Mouse (Mus musculus) limb, embryonic 14.5 days (tissue): ENCODE data around the gene Ofd1. TPM values are rescaled to one million over a fixed set of nuclear protein-coding genes. Genes with fewer than 3 reads are reported as not detected.
A peak's percentile ranks its signal among the peaks of the same experiment; 100 is the strongest.

Experiments used
- ATAC-seq: fragments of 200-750 bp; cut with Nextera tagmentation; 2 replicates; pipeline ENCODE4 v1.8.0; 2017; ENCODE audit warnings: low read depth, moderate number of reproducible peaks, moderate TSS enrichment; ENCODE audit not compliant: low FRiP score
- DNase-seq: peaks from one replicate; pipeline ENCODE4 v3.0.0-alpha.2; 2015; ENCODE audit warnings: low spot score
- H3K27ac ChIP-seq: fragments of 300-500 bp; sonication (generic); replicated peaks from 2 replicates; pipeline ENCODE4 v1.5.1; 2014; ENCODE audit warnings: low read depth, mild to moderate bottlenecking, low read length, moderate library complexity, mixed read lengths
- H3K27me3 ChIP-seq: fragments of 300-500 bp; sonication (generic); 2 replicates; pipeline ENCODE4 v1.6.1; 2014; ENCODE audit warnings: low read length, mixed read lengths; ENCODE audit not compliant: control insufficient read depth, insufficient read depth
- H3K36me3 ChIP-seq: fragments of 300-500 bp; sonication (generic); 2 replicates; pipeline ENCODE4 v1.6.1; 2014; ENCODE audit warnings: mild to moderate bottlenecking, low read length, moderate library complexity, mixed read lengths; ENCODE audit not compliant: control insufficient read depth, insufficient read depth
- H3K4me1 ChIP-seq: fragments of 300-500 bp; sonication (generic); 2 replicates; pipeline ENCODE4 v1.6.1; 2014; ENCODE audit warnings: antibody characterized with exemption, low read length, mixed read lengths; ENCODE audit not compliant: control insufficient read depth, insufficient read depth
- H3K4me2 ChIP-seq: fragments of 300-500 bp; sonication (generic); replicated peaks from 2 replicates; pipeline ENCODE4 v1.6.1; 2014; ENCODE audit warnings: low read depth, mild to moderate bottlenecking, low read length, moderate library complexity; ENCODE audit not compliant: severe bottlenecking
- H3K4me3 ChIP-seq: fragments of 300-500 bp; sonication (generic); replicated peaks from 2 replicates; pipeline ENCODE4 v1.5.1; 2014; ENCODE audit warnings: low read length
- H3K9ac ChIP-seq: fragments of 300-500 bp; sonication (generic); 2 replicates; pipeline ENCODE4 v1.6.1; 2014; ENCODE audit warnings: mild to moderate bottlenecking, low read depth, low read length, moderate library complexity; ENCODE audit not compliant: severe bottlenecking
- H3K9me3 ChIP-seq: fragments of 300-500 bp; sonication (generic); 2 replicates; pipeline ENCODE4 v1.6.1; 2016; ENCODE audit warnings: low read length; ENCODE audit not compliant: control insufficient read depth
- POLR2A ChIP-seq: fragments of 200-500 bp; IDR thresholded peaks from 2 replicates; pipeline ENCODE4 v1.8.0; 2012; ENCODE audit warnings: inconsistent platforms, mild to moderate bottlenecking, moderate library complexity, borderline replicate concordance; ENCODE audit not compliant: insufficient read depth, insufficient read length; ENCODE audit errors: extremely low read depth
- WGBS: fragments of 180-500 bp; shearing (Covaris S2); extraction: QIAGEN DNeasy Blood & Tissue Kit; methylation state at CpG from one replicate; pipeline ENCODE4 v1.1.7; 2014; 5-methylcytosine and 5-hydroxymethylcytosine counted together
- polyA plus RNA-seq, 2 experiments: library from polyadenylated mRNA; depleted of rRNA in 1 of 2; stranded (reverse) in 1 of 2; unstranded in 1 of 2; fragments of >200 nt; fragmentation: Nextera tagmentation in 1 of 2; extraction: Ambion mirVana in 1 of 2; gene quantifications; 2 replicates each; pipeline versions ENCODE4 v1.2.1 to v1.2.3; 2012 to 2014

Ofd1 gene
- polyA plus RNA-seq, 2 experiments: 6.6 to 7.2 TPM

GRCm38 (mm10) chrX:166386656-166387055 lies 53.8 kb downstream of the Ofd1 start:
- no peak overlapping the region for H3K4me3 ChIP-seq
- no peak overlapping the region for H3K9ac ChIP-seq
- H3K9me3 ChIP-seq: no peaks in the 10 kb centered on the region
- 80% methylated on average over 6 of the region's 6 CpGs for WGBS
- no peak overlapping the region for H3K27ac ChIP-seq
- TF ChIP-seq POLR2A: no peak
- ATAC-seq: no peak
- no peaks in the 10 kb centered on the region for H3K36me3 ChIP-seq
- no peaks in the 10 kb centered on the region for H3K4me1 ChIP-seq
- H3K27me3 ChIP-seq: 0 out of 2 replicates have a peak, but pooled peaks cover 1% of the 10 kb centered on the region
- no peak for DNase-seq
- no peak overlapping the region for H3K4me2 ChIP-seq

- no peaks in the 10 kb centered on the region for H3K4me1 ChIP-seq
- DNase-seq (peak; percentile 20), ATAC-seq (no peak)
- H3K36me3 ChIP-seq: no peaks in the 10 kb centered on the region
- H3K4me2 ChIP-seq: no peak overlapping the region
- no peak for TF ChIP-seq POLR2A
- H3K27me3 ChIP-seq: 0 out of 2 replicates have a peak, but pooled peaks cover 4% of the 10 kb centered on the region
- 54% methylated on average over 3 of the region's 3 CpGs for WGBS
- H3K9ac ChIP-seq: no peak overlapping the region
- H3K4me3 ChIP-seq: no peak overlapping the region
- H3K27ac ChIP-seq: no peak overlapping the region
- H3K9me3 ChIP-seq: no peaks in the 10 kb centered on the region
These were observed 55.6 kb downstream of the Ofd1 start for GRCm38 (mm10) chrX:166384935-166385334.

GRCm38 (mm10) chrX:166383606-166384005 lies 56.9 kb downstream of the Ofd1 start:
- DNase-seq: no peak
- peaks cover 4% of the 10 kb centered on the region; the same call in 1 of the 2 replicates for H3K27me3 ChIP-seq
- no peaks in the 10 kb centered on the region for H3K4me1 ChIP-seq
- H3K36me3 ChIP-seq: no peaks in the 10 kb centered on the region
- H3K9me3 ChIP-seq: no peaks in the 10 kb centered on the region
- 78% methylated on average over 2 of the region's 2 CpGs for whole genome bisulfite sequencing
- ATAC-seq: no peak
- no peak overlapping the region for H3K4me2 ChIP-seq
- H3K4me3 ChIP-seq: no peak overlapping the region
- TF ChIP-seq POLR2A: no peak
- H3K9ac ChIP-seq: no peak overlapping the region
- no peak overlapping the region for H3K27ac ChIP-seq

GRCm38 (mm10) chrX:166378652-166379051 lies 61.9 kb downstream of the Ofd1 start:
- Histone ChIP-seq H3K4me1 (no peaks in the 10 kb centered on the region), H3K36me3 (no peaks in the 10 kb centered on the region), H3K9ac (no peak overlapping the region), H3K4me3 (no peak overlapping the region), H3K27me3 (peaks cover 4% of the 10 kb centered on the region; the same call in 1 of the 2 replicates), H3K4me2 (no peak overlapping the region), H3K27ac (no peak overlapping the region), H3K9me3 (no peaks in the 10 kb centered on the region)
- ATAC-seq (no peak), DNase-seq (no peak)
- WGBS: 86% methylated on average over 5 of the region's 5 CpGs
- TF ChIP-seq POLR2A: no peak

- H3K9ac ChIP-seq: no peak overlapping the region
- H3K9me3 ChIP-seq: no peaks in the 10 kb centered on the region
- H3K4me3 ChIP-seq: no peak overlapping the region
- H3K4me1 ChIP-seq: no peaks in the 10 kb centered on the region
- H3K27me3 ChIP-seq: peaks cover 4% of the 10 kb centered on the region; the same call in 1 of the 2 replicates
- DNase-seq (no peak), ATAC-seq (no peak)
- no peaks in the 10 kb centered on the region for H3K36me3 ChIP-seq
- H3K4me2 ChIP-seq: no peak overlapping the region
- WGBS: 76% methylated on average over 9 of the region's 9 CpGs
- no peak for TF ChIP-seq POLR2A
- no peak overlapping the region for H3K27ac ChIP-seq
These were observed 63.7 kb downstream of the Ofd1 start for GRCm38 (mm10) chrX:166376681-166377328.
